Mouse (Mus musculus) hindbrain, embryonic 13.5 days (tissue): Measurements from ENCODE around the gene Acsbg1. TPM values are rescaled to one million over a fixed set of nuclear protein-coding genes. Genes with fewer than 3 reads are reported as not detected.

Experiments used
- ATAC-seq: fragments of 200-750 bp; cut with Nextera tagmentation; 2 replicates; pipeline ENCODE4 v1.8.0; 2017; ENCODE audit warnings: moderate TSS enrichment; ENCODE audit not compliant: low FRiP score
- H3K27ac ChIP-seq: fragments of 300-500 bp; sonication (generic); 2 replicates; pipeline ENCODE4 v1.5.1; 2015; ENCODE audit warnings: inconsistent platforms, mild to moderate bottlenecking, moderate library complexity
- H3K27me3 ChIP-seq: fragments of 300-500 bp; sonication (generic); 2 replicates; pipeline ENCODE4 v1.6.1; 2015; ENCODE audit warnings: mild to moderate bottlenecking, inconsistent platforms
- H3K36me3 ChIP-seq: fragments of 300-500 bp; sonication (generic); 2 replicates; pipeline ENCODE4 v1.6.1; 2015; ENCODE audit warnings: mild to moderate bottlenecking, inconsistent platforms
- H3K4me1 ChIP-seq: fragments of 300-500 bp; sonication (generic); replicated peaks from 2 replicates; pipeline ENCODE4 v1.6.1; 2015; ENCODE audit warnings: inconsistent platforms
- H3K4me2 ChIP-seq: fragments of 300-500 bp; sonication (generic); 2 replicates; pipeline ENCODE4 v1.6.1; 2015; ENCODE audit warnings: inconsistent platforms, mild to moderate bottlenecking, moderate library complexity
- H3K4me3 ChIP-seq: fragments of 300-500 bp; sonication (generic); 2 replicates; pipeline ENCODE4 v1.5.1; 2015; ENCODE audit warnings: mild to moderate bottlenecking, inconsistent platforms
- H3K9ac ChIP-seq: fragments of 300-500 bp; sonication (generic); 2 replicates; pipeline ENCODE4 v1.6.1; 2015; ENCODE audit warnings: mild to moderate bottlenecking, inconsistent platforms
- H3K9me3 ChIP-seq: fragments of 300-500 bp; sonication (generic); 2 replicates; pipeline ENCODE4 v1.6.1; 2016; ENCODE audit warnings: inconsistent platforms
- WGBS: fragments of 180-500 bp; shearing (Covaris S2); methylation state at CpG from one replicate; pipeline ENCODE4 v1.1.7; 2015; 5-methylcytosine and 5-hydroxymethylcytosine counted together
- polyA plus RNA-seq: library from polyadenylated mRNA; unstranded; fragments of >200 nt; fragmentation: Nextera tagmentation; extraction: Ambion mirVana; gene quantifications from 2 replicates; pipeline ENCODE4 v1.2.1, GENCODE M21; 2015

Gene Acsbg1
- polyA plus RNA-seq: 14.2 and 15.6 TPM in 2 replicates

DNA sequence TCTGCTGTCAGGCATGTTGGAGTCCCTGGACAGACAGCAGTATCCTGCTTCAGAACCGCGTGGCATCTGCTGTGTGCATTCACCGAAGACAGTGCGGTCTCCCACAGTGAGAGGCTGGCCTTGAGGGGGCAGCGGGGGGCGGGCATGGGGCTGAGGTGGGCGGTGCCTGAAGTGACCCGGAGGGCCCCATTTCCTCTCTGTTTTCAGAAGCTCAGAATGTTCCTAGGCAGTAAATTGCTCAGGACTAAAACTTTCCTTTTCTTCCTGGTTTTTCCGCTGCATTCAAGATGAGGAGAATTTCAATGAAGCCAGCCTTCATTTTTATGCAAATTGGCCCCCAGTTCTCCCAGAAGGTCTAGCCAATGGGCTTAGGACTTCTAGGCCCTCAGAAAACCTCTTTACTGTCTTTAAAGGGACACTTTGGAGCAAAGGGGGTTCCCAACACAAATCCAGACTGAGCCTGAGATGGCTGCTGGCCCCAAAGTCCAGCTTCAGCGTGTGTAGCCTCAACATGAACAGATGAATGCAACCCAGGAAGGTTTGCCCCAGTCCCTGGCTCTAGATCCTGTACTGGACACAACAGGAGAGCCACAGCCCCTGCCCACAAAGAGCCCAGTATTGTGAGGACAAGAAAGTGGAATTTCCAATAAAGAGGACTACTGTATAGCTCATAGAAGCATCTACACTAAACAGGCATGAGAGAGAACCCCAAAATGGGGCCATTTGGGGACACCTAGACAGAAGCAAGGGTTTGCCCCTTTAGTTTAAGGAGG, at the start of gene Acsbg1:
Acsbg1 (minus strand) TSS at position 266 of the 773 bp plus-strand sequence.
- Histone ChIP-seq H3K4me3 (no peak within 1 kb of the TSS), H3K4me2 (peak within 1 kb of the TSS; percentile 31), H3K36me3 (no peaks in the 10 kb centered on the region), H3K9me3 (no peaks in the 10 kb centered on the region), H3K27ac (peak within 1 kb of the TSS; percentile 55), H3K27me3 (no peaks in the 10 kb centered on the region), H3K4me1 (peaks cover 16% of the 10 kb centered on the region), H3K9ac (peak within 1 kb of the TSS; percentile 35; the same call in 1 of the 2 replicates)
- 5% methylated on average over 10 of the region's 10 CpGs for WGBS
- 0 out of 2 replicates have a peak, but pooled peaks have one; percentile 49 for ATAC-seq

- 90% methylated on average over 5 of the region's 5 CpGs for WGBS
- peaks cover 25% of the 10 kb centered on the region for H3K36me3 ChIP-seq
Measured at GRCm38 (mm10) chr9:54708085-54708484, 46.4 kb upstream of the Acsbg1 start.

DNA sequence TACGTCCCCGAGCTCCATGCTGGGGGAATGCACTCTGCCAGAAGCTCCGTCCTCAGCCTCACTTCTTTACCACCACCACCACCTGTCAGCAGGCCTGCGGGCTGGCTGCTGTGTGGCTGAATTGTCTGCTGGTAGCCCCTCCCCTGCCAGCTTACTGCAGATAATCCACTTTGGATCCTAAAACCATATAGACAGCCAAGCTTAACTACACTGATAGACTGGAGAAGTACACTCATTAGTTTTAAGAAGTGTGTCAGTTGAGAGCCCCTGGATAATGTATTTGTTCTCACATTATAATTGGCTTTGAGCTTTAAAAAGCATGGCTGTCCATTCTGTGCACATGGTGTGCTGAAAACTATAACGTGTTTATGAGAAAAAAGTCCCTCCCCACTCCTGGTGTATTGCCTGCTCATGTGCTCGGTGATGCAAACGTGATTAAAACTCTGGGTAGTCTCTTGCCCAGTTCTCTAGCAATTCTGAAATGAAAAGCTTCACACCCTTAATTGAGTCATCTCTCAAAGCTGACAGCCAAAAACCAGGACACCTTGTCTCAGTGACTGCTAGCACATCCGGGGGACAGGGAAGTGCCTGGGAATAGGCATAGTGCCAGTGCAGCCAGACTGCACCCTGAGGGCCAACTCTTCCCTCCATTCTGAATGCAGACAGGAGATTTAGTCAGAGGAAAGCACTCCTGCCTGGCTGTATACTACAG, 45.8 kb upstream of the Acsbg1 start:
- WGBS: 51% methylated on average over 8 of the region's 8 CpGs

More at GRCm38 (mm10) chr9:54708085-54708484, 46.4 kb upstream of the Acsbg1 start:
- Histone ChIP-seq H3K4me1 (peaks cover 9% of the 10 kb centered on the region; the same call in 1 of the 2 replicates), H3K9me3 (no peaks in the 10 kb centered on the region), H3K4me2 (no peak overlapping the region), H3K9ac (no peak overlapping the region), H3K27me3 (no peaks in the 10 kb centered on the region), H3K4me3 (no peak overlapping the region), H3K27ac (no peak overlapping the region)
- ATAC-seq: no peak

DNA sequence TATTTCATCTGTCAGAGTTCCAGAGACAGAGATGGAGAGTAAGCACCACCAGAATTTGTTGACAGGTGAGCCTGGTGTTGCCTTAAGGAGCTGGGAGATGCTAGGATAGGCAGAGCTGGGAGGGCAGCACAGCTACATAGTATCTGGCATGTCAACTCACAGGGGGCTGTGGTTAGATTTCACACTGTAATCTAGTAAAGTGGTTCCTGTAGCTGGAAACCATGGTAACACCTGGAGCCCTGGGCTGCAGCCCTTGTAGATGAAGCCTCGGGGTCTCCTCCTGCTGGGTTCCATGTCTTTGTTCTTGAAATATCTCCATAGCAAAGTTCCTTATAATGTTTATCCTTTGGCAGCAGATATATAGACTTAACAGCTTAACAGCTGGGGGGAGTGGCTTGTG, 43.9 kb upstream of the Acsbg1 start:
- Histone ChIP-seq H3K27ac (no peak overlapping the region), H3K9me3 (no peaks in the 10 kb centered on the region), H3K27me3 (peaks cover 18% of the 10 kb centered on the region), H3K4me1 (peaks cover 12% of the 10 kb centered on the region; the same call in 1 of the 2 replicates), H3K9ac (no peak overlapping the region), H3K4me2 (no peak overlapping the region), H3K36me3 (peaks cover 2% of the 10 kb centered on the region), H3K4me3 (no peak overlapping the region)
- 80% methylated on average over 1 of the region's 1 CpGs for WGBS
- ATAC-seq: no peak

More for the DNA sequence above, 45.8 kb upstream of the Acsbg1 start:
- H3K4me1 ChIP-seq: peaks cover 9% of the 10 kb centered on the region; the same call in 1 of the 2 replicates
- no peak for ATAC-seq
- no peak overlapping the region for H3K9ac ChIP-seq
- H3K4me3 ChIP-seq: no peak overlapping the region
- no peaks in the 10 kb centered on the region for H3K9me3 ChIP-seq
- H3K27me3 ChIP-seq: no peaks in the 10 kb centered on the region
- peaks cover 20% of the 10 kb centered on the region for H3K36me3 ChIP-seq
- no peak overlapping the region for H3K27ac ChIP-seq
- no peak overlapping the region for H3K4me2 ChIP-seq

GRCm38 (mm10) chr9:54704361-54704760, 42.7 kb upstream of the Acsbg1 start:
- no peaks in the 10 kb centered on the region; the same call in 1 of the 2 replicates for H3K36me3 ChIP-seq
- H3K27ac ChIP-seq: no peak overlapping the region
- H3K4me2 ChIP-seq: no peak overlapping the region
- 88% methylated on average over 5 of the region's 5 CpGs for WGBS
- H3K4me3 ChIP-seq: no peak overlapping the region
- H3K27me3 ChIP-seq: peaks cover 29% of the 10 kb centered on the region
- H3K9me3 ChIP-seq: no peaks in the 10 kb centered on the region
- peaks cover 19% of the 10 kb centered on the region for H3K4me1 ChIP-seq
- H3K9ac ChIP-seq: no peak overlapping the region
- no peak for ATAC-seq

DNA sequence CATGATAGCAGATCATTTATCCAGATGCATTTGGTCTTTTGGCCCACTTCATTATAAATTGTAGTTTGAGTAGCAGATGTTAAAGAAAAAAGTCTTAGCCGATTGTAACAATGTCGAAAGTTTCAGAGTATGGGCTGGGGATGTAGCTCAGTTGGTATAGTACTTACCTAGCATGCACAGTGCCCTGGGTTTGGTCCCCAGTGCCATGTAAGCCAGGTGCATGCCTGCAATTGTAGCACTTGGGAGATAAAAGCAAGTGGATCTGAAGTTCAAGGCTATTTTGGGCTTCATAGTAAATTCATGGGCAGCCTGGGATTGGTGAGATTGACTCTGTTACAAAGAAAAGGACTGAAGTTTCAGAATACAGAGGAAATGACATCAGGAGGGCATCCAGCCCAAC, 40.9 kb upstream of the Acsbg1 start:
- 51% methylated on average over 2 of the region's 2 CpGs for WGBS
- Histone ChIP-seq H3K36me3 (no peaks in the 10 kb centered on the region), H3K4me2 (no peak overlapping the region), H3K27ac (no peak overlapping the region), H3K9me3 (no peaks in the 10 kb centered on the region), H3K9ac (no peak overlapping the region), H3K27me3 (peaks cover 43% of the 10 kb centered on the region), H3K4me3 (no peak overlapping the region), H3K4me1 (peaks cover 19% of the 10 kb centered on the region)
- ATAC-seq: no peak

DNA sequence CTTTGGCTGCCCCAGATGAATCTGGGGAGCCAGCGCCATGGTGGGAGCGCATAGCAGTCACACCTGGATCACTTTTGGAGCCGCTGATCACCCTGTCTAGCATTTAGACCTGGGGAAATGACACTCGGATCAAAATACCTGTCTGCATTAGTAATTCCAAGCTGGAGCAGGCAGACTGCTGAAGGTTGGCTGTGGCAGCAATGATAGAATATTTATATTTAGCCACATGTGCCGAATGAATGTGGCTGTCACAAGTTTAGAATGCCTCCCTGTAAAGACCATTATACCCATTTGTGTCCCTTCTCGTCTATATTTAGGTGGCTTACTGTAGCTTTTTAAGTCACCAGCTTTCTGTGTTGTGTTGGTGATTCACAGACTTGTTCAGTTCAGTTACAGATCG, 39.1 kb upstream of the Acsbg1 start:
- H3K4me3 ChIP-seq: no peak overlapping the region

DNA sequence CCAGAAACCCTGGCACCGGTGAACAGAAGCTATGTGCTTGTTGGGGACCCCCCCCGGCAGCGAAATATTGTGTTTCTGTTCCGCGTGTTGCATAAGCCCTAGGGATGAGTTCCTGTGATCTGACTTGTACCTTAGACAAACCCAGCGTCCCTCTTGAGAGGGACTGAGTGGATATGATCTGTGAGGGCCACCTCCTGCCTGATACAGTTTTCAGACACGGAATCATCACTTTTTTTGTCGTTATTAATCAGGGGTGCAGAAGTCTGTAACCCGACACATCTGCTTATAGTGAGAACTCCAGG, 38.5 kb upstream of the Acsbg1 start:
- Histone ChIP-seq H3K27me3 (peaks cover 60% of the 10 kb centered on the region), H3K9ac (peak overlapping the region; percentile 85), H3K36me3 (no peaks in the 10 kb centered on the region), H3K4me3 (peak overlapping the region; percentile 65), H3K27ac (no peak overlapping the region), H3K4me1 (peaks cover 14% of the 10 kb centered on the region), H3K9me3 (no peaks in the 10 kb centered on the region), H3K4me2 (peak overlapping the region; percentile 86)
- 23% methylated on average over 9 of the region's 9 CpGs for WGBS
- peak; percentile 8; the same call in 1 of the 2 replicates for ATAC-seq

More for the DNA sequence above, 39.1 kb upstream of the Acsbg1 start:
- H3K9ac ChIP-seq: no peak overlapping the region
- H3K27ac ChIP-seq: no peak overlapping the region
- H3K36me3 ChIP-seq: no peaks in the 10 kb centered on the region
- no peaks in the 10 kb centered on the region for H3K9me3 ChIP-seq
- 77% methylated on average over 7 of the region's 7 CpGs for WGBS
- ATAC-seq: no peak
- H3K27me3 ChIP-seq: peaks cover 56% of the 10 kb centered on the region
- peak overlapping the region; percentile 86; the same call in 1 of the 2 replicates for H3K4me2 ChIP-seq
- peaks cover 17% of the 10 kb centered on the region for H3K4me1 ChIP-seq

- ATAC-seq: peak; percentile 80
- Histone ChIP-seq H3K27me3 (peaks cover 65% of the 10 kb centered on the region), H3K27ac (no peak overlapping the region), H3K9me3 (no peaks in the 10 kb centered on the region), H3K9ac (peak overlapping the region; percentile 85), H3K4me1 (peaks cover 14% of the 10 kb centered on the region), H3K4me2 (peak overlapping the region; percentile 86), H3K36me3 (no peaks in the 10 kb centered on the region), H3K4me3 (peak overlapping the region; percentile 65)
- under 1% methylated on average over 91 of the region's 92 CpGs for WGBS
Measured at GRCm38 (mm10) chr9:54699345-54700173, 37.9 kb upstream of the Acsbg1 start.

- no peak; the same call in 1 of the 2 replicates for ATAC-seq
- peak overlapping the region; percentile 85 for H3K9ac ChIP-seq
- H3K4me2 ChIP-seq: peak overlapping the region; percentile 86
- no peaks in the 10 kb centered on the region for H3K9me3 ChIP-seq
- no peak overlapping the region for H3K27ac ChIP-seq
- H3K27me3 ChIP-seq: peaks cover 67% of the 10 kb centered on the region
- H3K4me1 ChIP-seq: peaks cover 14% of the 10 kb centered on the region
- H3K4me3 ChIP-seq: peak overlapping the region; percentile 65
- H3K36me3 ChIP-seq: no peaks in the 10 kb centered on the region
- 9% methylated on average over 27 of the region's 27 CpGs for WGBS
Measured at GRCm38 (mm10) chr9:54699087-54699344, 37.3 kb upstream of the Acsbg1 start.

DNA sequence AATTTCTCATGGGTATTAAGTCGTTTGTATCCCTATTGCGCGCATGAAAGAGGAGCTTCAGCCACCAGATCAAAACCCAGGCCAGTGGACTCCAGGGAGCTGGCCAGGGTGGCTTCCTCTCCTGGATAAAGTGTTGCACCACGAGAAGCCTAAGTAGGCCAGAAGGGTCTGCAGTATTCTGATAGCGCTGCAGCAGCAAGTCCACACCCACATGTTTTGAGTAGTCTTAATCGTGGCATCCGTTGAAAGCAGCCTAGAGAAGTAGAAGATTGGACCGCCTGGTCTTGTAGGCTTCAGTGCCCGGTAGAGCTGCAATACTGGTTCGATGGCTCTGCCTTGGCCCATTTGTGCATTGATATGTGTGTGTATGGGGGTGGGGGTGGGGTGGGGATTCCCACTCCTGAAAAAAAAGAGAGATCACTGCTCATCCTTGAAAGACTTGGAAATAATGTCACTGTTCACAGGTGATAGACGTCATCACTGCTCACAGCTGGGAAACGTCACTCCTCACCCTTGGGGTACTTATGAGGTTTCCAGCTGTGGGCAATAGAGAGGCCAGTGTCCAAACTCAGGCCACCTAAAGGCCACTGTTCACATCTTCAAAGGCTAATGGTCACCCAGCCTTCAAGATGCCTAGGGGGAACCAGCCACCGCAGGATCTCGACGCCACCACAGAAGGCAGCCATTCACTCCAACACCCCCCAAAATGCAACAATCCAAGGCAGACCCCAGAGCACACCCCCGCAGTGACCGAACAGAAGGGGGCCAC, 36.8 kb upstream of the Acsbg1 start, which contains the start of gene Dnaja4:
Dnaja4 (plus strand) TSS at position 556 of the 769 bp plus-strand sequence.
- H3K27me3 ChIP-seq: peaks cover 67% of the 10 kb centered on the region
- no peak within 1 kb of the TSS for H3K27ac ChIP-seq
- H3K4me2 ChIP-seq: peak within 1 kb of the TSS; percentile 86
- peak within 1 kb of the TSS; percentile 85 for H3K9ac ChIP-seq
- H3K4me1 ChIP-seq: peaks cover 14% of the 10 kb centered on the region
- WGBS: 74% methylated on average over 17 of the region's 17 CpGs
- peak within 1 kb of the TSS; percentile 65 for H3K4me3 ChIP-seq
- no peaks in the 10 kb centered on the region for H3K9me3 ChIP-seq
- H3K36me3 ChIP-seq: no peaks in the 10 kb centered on the region
- ATAC-seq: peak; percentile 43; the same call in 1 of the 2 replicates
